Mouse (Mus musculus) inflammation-experienced regulatory T-cells, adult 6 months (primary cell): ENCODE measurements around the gene Capn15. TPM values are rescaled to one million over a fixed set of nuclear protein-coding genes. Genes with fewer than 3 reads are reported as not detected.

Source experiments
- ATAC-seq: one replicate; pipeline ENCODE4 v1.8.0; 2017
- polyA plus RNA-seq, 3 experiments: library from polyadenylated mRNA; unstranded; fragments of 100-300 nt; shearing (Covaris generic); gene quantifications; one replicate each; pipeline ENCODE4 v1.2.1; 2017

The Capn15 gene
- polyA plus RNA-seq, 3 experiments from 2014 or later = 5.6 to 6.0 (median 5.7) TPM

GRCm38 (mm10) chr17:25918037-25918750 is 67.4 kb downstream of the Capn15 start:
- ATAC-seq = no peak

GRCm38 (mm10) chr17:25916931-25917647 is 68.5 kb downstream of the Capn15 start:
- no peak for ATAC-seq

GRCm38 (mm10) chr17:25914295-25914694 is 71.3 kb downstream of the Capn15 start:
- no peak for ATAC-seq

GRCm38 (mm10) chr17:25913877-25914275 is 71.7 kb downstream of the Capn15 start:
- no peak for ATAC-seq

GRCm38 (mm10) chr17:25913186-25913876 is 72.3 kb downstream of the Capn15 start:
- no peak for ATAC-seq

GRCm38 (mm10) chr17:25911816-25912215 is 73.8 kb downstream of the Capn15 start:
- ATAC-seq = no peak

Other genes starting within 250 kb of the Capn15 start
- gene Mslnl, start 249.8 kb downstream of the Capn15 start, polyA plus RNA-seq = not detected
- not detected for gene Msln, start 231.4 kb downstream of the Capn15 start, polyA plus RNA-seq
- gene Narfl, start 212.0 kb downstream of the Capn15 start, polyA plus RNA-seq = 10 to 100 TPM; 16.4 to 18.4 (median 17.0) TPM
- gene Haghl, start 200.1 kb downstream of the Capn15 start, polyA plus RNA-seq = 10 to 100 TPM; 23.1 to 41.8 (median 31.1) TPM
- gene Ccdc78, start 199.2 kb downstream of the Capn15 start, polyA plus RNA-seq = under 1 TPM in 2 of 3 experiments, not detected in 1; 0.50 to 0.75 TPM
- 100 to 1,000 TPM; 158 to 288 (median 193) TPM for gene Fam173a, start 192.9 kb downstream of the Capn15 start, polyA plus RNA-seq
- not detected for gene AC134908.4, start 190.1 kb downstream of the Capn15 start, polyA plus RNA-seq
- 1 to 10 TPM; 3.3 to 5.7 (median 5.6) TPM for gene Metrn, start 188.7 kb downstream of the Capn15 start, polyA plus RNA-seq
- gene Fbxl16, start 176.7 kb downstream of the Capn15 start, polyA plus RNA-seq = not detected
- 10 to 100 TPM; 13.8 to 23.4 (median 19.3) TPM for gene Wdr24, start 162.2 kb downstream of the Capn15 start, polyA plus RNA-seq
- gene Jmjd8, start 156.9 kb downstream of the Capn15 start, polyA plus RNA-seq = 10 to 100 TPM; 12.5 to 26.2 (median 23.9) TPM
- 10 to 100 TPM; 60.7 to 79.7 (median 78.2) TPM for gene Stub1, start 152.4 kb downstream of the Capn15 start, polyA plus RNA-seq
- 1 to 10 TPM in 1 of 3 experiments, not detected in 2; 1.7 TPM for gene Rhbdl1, start 148.5 kb downstream of the Capn15 start, polyA plus RNA-seq
- 1 to 10 TPM in 1 of 3 experiments, under 1 TPM in 2; 0.26 to 1.1 (median 0.67) TPM for gene Gm20683, start 144.0 kb downstream of the Capn15 start, polyA plus RNA-seq
- 10 to 100 TPM; 21.2 to 32.3 (median 23.4) TPM for gene Rhot2, start 140.9 kb downstream of the Capn15 start, polyA plus RNA-seq
- gene Wdr90, start 124.3 kb downstream of the Capn15 start, polyA plus RNA-seq = 1 to 10 TPM; 3.3 to 7.0 (median 6.8) TPM
- 1 to 10 TPM; 2.5 to 3.9 (median 3.5) TPM for gene Mcrip2, start 117.0 kb downstream of the Capn15 start, polyA plus RNA-seq
- 100 to 1,000 TPM in 1 of 3 experiments, 10 to 100 TPM in 2; 91.1 to 121 (median 98.2) TPM for gene Mettl26, start 110.7 kb downstream of the Capn15 start, polyA plus RNA-seq
- gene Wfikkn1, start 104.9 kb downstream of the Capn15 start, polyA plus RNA-seq = 1 to 10 TPM in 2 of 3 experiments, under 1 TPM in 1; 0.93 to 1.9 (median 1.4) TPM
- 1 to 10 TPM; 6.0 to 7.9 (median 7.5) TPM for gene Rab40c, start 66.1 kb downstream of the Capn15 start, polyA plus RNA-seq
- 10 to 100 TPM; 22.0 to 28.6 (median 27.4) TPM for gene Pigq, start 40.9 kb downstream of the Capn15 start, polyA plus RNA-seq
- not detected for gene Nhlrc4, start 40.8 kb downstream of the Capn15 start, polyA plus RNA-seq
- not detected for gene A930017K11Rik, start 33.2 kb downstream of the Capn15 start, polyA plus RNA-seq
- gene Rab11fip3, start 83.8 kb upstream of the Capn15 start, polyA plus RNA-seq = 1 to 10 TPM; 1.6 to 3.0 (median 2.7) TPM
- gene Decr2, start 104.5 kb upstream of the Capn15 start, polyA plus RNA-seq = 10 to 100 TPM; 14.2 to 26.5 (median 21.7) TPM
- gene Nme4, start 109.8 kb upstream of the Capn15 start, polyA plus RNA-seq = 1 to 10 TPM in 1 of 3 experiments, under 1 TPM in 2; 0.39 to 1.0 (median 0.52) TPM
- gene Tmem8, start 127.5 kb upstream of the Capn15 start, polyA plus RNA-seq = 1 to 10 TPM; 6.0 to 8.5 (median 6.3) TPM
- gene Mrpl28, start 137.7 kb upstream of the Capn15 start, polyA plus RNA-seq = 100 to 1,000 TPM in 2 of 3 experiments, 10 to 100 TPM in 1; 94.6 to 150 (median 125) TPM
- 10 to 100 TPM; 10.3 to 11.0 (median 10.9) TPM for gene Axin1, start 152.9 kb upstream of the Capn15 start, polyA plus RNA-seq
- not detected for gene Pdia2, start 213.3 kb upstream of the Capn15 start, polyA plus RNA-seq
- gene Rgs11, start 217.2 kb upstream of the Capn15 start, polyA plus RNA-seq = 10 to 100 TPM in 1 of 3 experiments, 1 to 10 TPM in 2; 4.7 to 12.3 (median 6.2) TPM
- not detected for gene Arhgdig, start 222.0 kb upstream of the Capn15 start, polyA plus RNA-seq